Mouse (Mus musculus) neural tube, embryonic 11.5 days (tissue): ENCODE results near the gene Dock8. TPM values are rescaled to one million over a fixed set of nuclear protein-coding genes. Genes with fewer than 3 reads are reported as not detected.

Experiments
- ATAC-seq: fragments of 200-750 bp; cut with Nextera tagmentation; 2 replicates; pipeline ENCODE4 v1.8.0; 2017; ENCODE audit warnings: moderate number of reproducible peaks, mild to moderate bottlenecking, moderate TSS enrichment, moderate library complexity; ENCODE audit not compliant: insufficient read depth, low FRiP score, low TSS enrichment
- DNase-seq: peaks from one replicate; pipeline ENCODE4 v3.0.0-alpha.2; 2015; ENCODE audit warnings: low spot score
- H3K27ac ChIP-seq: fragments of 300-500 bp; sonication (generic); 2 replicates; pipeline ENCODE4 v1.5.1; 2014; ENCODE audit warnings: low read depth, mild to moderate bottlenecking, low read length
- H3K27me3 ChIP-seq: fragments of 300-500 bp; sonication (generic); 2 replicates; pipeline ENCODE4 v1.6.1; 2014; ENCODE audit warnings: mild to moderate bottlenecking, low read length, mixed read lengths; ENCODE audit not compliant: control insufficient read depth, insufficient read depth
- H3K36me3 ChIP-seq: fragments of 300-500 bp; sonication (generic); 2 replicates; pipeline ENCODE4 v1.6.1; 2014; ENCODE audit warnings: mild to moderate bottlenecking, low read length, moderate library complexity, mixed read lengths; ENCODE audit not compliant: control insufficient read depth, insufficient read depth
- H3K4me1 ChIP-seq: fragments of 300-500 bp; sonication (generic); 2 replicates; pipeline ENCODE4 v1.6.1; 2014; ENCODE audit warnings: low read length, mixed read lengths; ENCODE audit not compliant: control insufficient read depth, insufficient read depth
- H3K4me2 ChIP-seq: fragments of 300-500 bp; sonication (generic); 2 replicates; pipeline ENCODE4 v1.6.1; 2014; ENCODE audit warnings: low read depth, mild to moderate bottlenecking, moderate library complexity
- H3K4me3 ChIP-seq: fragments of 300-500 bp; sonication (generic); 2 replicates; pipeline ENCODE4 v1.5.1; 2014; ENCODE audit warnings: low read depth, low read length
- H3K9ac ChIP-seq: fragments of 300-500 bp; sonication (generic); 2 replicates; pipeline ENCODE4 v1.6.1; 2014; ENCODE audit warnings: mild to moderate bottlenecking, low read length
- H3K9me3 ChIP-seq: fragments of 300-500 bp; sonication (generic); 2 replicates; pipeline ENCODE4 v1.6.1; 2016; ENCODE audit warnings: low read length; ENCODE audit not compliant: control insufficient read depth
- WGBS: fragments of 180-500 bp; shearing (Covaris S2); extraction: QIAGEN DNeasy Blood & Tissue Kit; methylation state at CpG from one replicate; pipeline ENCODE4 v1.1.7; 2014; 5-methylcytosine and 5-hydroxymethylcytosine counted together
- polyA plus RNA-seq: library from polyadenylated mRNA; unstranded; fragments of >200 nt; fragmentation: Nextera tagmentation; extraction: Ambion mirVana; gene quantifications from 2 replicates; pipeline ENCODE4 v1.2.1, GENCODE M21; 2014

Dock8 gene
- polyA plus RNA-seq, 1 experiment from 2014 or later, result 1.4 TPM

DNA sequence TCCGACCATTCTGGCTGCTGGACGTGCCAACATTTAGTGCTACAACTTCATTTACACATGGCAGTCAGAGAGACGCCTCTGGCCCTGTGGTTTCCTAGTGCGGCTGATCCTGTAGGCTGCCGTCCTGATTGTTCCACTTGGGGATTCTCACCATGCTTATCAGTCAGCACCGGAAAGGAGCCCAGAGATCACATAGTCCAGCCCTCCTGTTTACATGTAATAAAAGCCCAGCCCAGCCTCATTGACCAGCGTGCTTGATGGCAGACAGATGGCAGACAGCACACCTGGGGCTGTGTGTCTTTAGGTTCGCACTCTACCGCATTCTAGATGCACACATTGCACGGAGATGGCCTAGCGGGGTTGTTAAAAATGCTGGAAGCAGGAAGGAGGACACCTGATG lies 43.6 kb downstream of the Dock8 start:
- WGBS, result 86% methylated on average over 11 of the region's 11 CpGs
- ATAC-seq (no peak), DNase-seq (no peak)
- Histone ChIP-seq H3K27me3 (no peaks in the 10 kb centered on the region), H3K9me3 (no peaks in the 10 kb centered on the region), H3K36me3 (no peaks in the 10 kb centered on the region), H3K4me2 (no peak overlapping the region), H3K4me3 (no peak overlapping the region), H3K4me1 (no peaks in the 10 kb centered on the region), H3K27ac (no peak overlapping the region), H3K9ac (no peak overlapping the region)

DNA sequence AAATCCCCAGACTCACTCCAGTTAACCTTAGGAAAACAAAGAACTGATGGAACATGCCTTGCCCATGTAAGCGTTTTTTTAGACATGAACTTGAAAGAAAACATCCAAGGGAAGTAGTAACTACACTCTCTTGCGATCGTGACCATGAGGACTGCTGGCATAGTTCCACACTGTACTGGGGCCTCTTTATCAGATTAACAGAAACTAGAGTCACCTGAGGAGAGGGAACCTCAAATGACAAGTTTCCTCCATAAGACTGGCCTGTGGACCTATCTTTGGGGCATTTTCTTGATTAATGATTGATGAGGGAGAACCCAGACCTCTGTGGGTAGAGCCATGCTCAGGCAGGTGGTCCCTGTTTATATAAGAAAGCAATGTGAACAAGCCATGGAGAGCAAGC lies 44.7 kb downstream of the Dock8 start:
- Histone ChIP-seq H3K36me3 (no peaks in the 10 kb centered on the region), H3K4me1 (no peaks in the 10 kb centered on the region), H3K4me2 (no peak overlapping the region), H3K9ac (no peak overlapping the region), H3K27me3 (no peaks in the 10 kb centered on the region), H3K9me3 (no peaks in the 10 kb centered on the region), H3K4me3 (no peak overlapping the region), H3K27ac (no peak overlapping the region)
- DNase-seq (no peak), ATAC-seq (no peak)
- WGBS, result 82% methylated on average over 3 of the region's 3 CpGs

DNA sequence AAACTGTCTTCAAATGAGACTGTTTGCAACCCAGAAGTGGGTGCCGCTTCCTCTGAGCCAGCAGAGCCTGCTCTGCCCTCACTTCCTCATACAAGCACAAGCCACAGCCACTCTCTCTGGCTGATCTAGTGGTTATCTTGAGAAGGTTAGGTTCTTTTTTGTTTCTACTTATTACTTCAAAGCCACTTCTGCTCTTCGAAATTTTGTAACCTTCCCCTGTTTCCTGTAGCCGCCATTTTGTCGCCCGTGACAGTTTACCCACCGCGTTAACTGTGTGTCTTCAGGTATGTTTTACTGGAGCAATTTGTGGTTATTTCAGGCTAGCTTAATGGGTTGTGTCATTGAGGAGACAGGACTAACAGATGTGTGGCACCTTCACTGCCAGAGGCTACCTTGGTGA lies 53.0 kb downstream of the Dock8 start:
- no peak overlapping the region for H3K4me3 ChIP-seq
- no peak overlapping the region for H3K9ac ChIP-seq
- no peaks in the 10 kb centered on the region for H3K36me3 ChIP-seq
- no peak overlapping the region for H3K27ac ChIP-seq
- H3K4me1 ChIP-seq, result no peaks in the 10 kb centered on the region
- H3K4me2 ChIP-seq, result no peak overlapping the region
- no peak for DNase-seq
- no peak for ATAC-seq
- no peaks in the 10 kb centered on the region for H3K27me3 ChIP-seq
- no peaks in the 10 kb centered on the region for H3K9me3 ChIP-seq
- WGBS, result 93% methylated on average over 7 of the region's 7 CpGs

DNA sequence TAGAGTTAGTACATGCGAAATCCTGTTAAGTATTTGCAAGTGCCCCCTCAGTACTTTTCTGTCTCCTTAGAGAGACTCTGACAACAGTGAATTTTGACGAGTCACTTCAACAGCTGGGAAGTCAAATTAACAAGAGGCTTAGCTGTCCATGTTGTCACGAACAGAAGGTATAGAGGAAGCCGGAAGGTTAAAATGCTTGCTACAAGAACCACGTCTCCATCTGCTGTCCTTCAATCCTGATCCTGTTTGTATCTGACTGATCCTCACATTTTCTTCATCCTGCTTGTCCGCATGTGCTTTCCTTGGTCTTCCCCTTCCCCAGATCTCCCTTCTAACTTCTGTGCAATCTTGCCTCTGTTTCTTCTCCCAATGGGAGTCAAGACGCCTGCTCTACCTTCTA lies 53.8 kb downstream of the Dock8 start:
- Histone ChIP-seq H3K4me3 (no peak overlapping the region), H3K27ac (no peak overlapping the region), H3K9me3 (no peaks in the 10 kb centered on the region), H3K4me2 (no peak overlapping the region), H3K36me3 (no peaks in the 10 kb centered on the region), H3K27me3 (no peaks in the 10 kb centered on the region), H3K9ac (no peak overlapping the region), H3K4me1 (no peaks in the 10 kb centered on the region)
- ATAC-seq, result no peak
- no peak for DNase-seq
- WGBS, result 83% methylated on average over 7 of the region's 7 CpGs

DNA sequence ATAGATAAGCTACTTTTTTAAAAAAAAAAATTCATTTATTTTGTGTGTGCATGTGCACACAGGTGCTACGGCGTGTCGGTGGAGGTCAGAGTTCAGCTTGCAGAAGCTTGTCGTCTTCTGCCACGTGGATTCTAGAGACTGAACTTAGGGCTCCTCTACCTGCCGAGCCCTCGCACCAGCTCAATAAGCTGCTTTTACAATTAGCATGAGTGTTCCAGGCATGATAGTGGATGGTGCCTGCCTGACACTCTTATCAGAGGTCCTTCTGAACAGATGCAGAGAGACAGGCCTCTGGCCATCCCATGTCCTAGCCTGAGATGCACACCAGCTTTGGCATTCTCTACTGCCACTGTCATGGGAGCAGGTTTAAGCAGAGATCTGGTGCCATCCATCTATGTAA lies 55.7 kb downstream of the Dock8 start:
- Histone ChIP-seq H3K4me2 (no peak overlapping the region), H3K36me3 (no peaks in the 10 kb centered on the region), H3K9me3 (no peaks in the 10 kb centered on the region), H3K9ac (no peak overlapping the region), H3K4me1 (no peaks in the 10 kb centered on the region), H3K27me3 (no peaks in the 10 kb centered on the region), H3K27ac (no peak overlapping the region), H3K4me3 (no peak overlapping the region)
- DNase-seq, result no peak
- 92% methylated on average over 7 of the region's 7 CpGs for WGBS
- ATAC-seq, result no peak

DNA sequence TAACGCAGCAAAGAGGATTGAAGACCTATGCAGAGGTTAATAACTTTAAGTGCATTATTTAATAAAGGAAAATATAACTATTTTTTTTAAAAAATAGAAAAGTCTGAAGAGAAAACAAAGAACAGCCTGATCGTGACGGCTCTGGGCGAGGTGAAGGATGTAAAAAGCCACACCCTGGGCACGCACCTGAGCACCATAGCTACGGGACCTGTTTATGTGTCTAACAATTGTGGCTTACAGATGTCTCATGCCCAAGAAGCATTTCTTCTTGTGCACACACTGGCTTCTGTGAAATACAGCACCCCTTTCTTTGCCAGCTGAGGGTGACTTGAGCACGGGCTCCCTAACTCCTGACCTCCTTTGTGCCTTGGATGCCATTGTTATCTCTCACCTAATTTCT lies 56.2 kb downstream of the Dock8 start:
- H3K27ac ChIP-seq, result no peak overlapping the region
- DNase-seq (no peak), ATAC-seq (no peak)
- H3K4me2 ChIP-seq, result no peak overlapping the region
- 93% methylated on average over 7 of the region's 7 CpGs for WGBS
- no peak overlapping the region for H3K9ac ChIP-seq
- H3K9me3 ChIP-seq, result no peaks in the 10 kb centered on the region
- H3K27me3 ChIP-seq, result no peaks in the 10 kb centered on the region
- no peaks in the 10 kb centered on the region for H3K36me3 ChIP-seq
- no peak overlapping the region for H3K4me3 ChIP-seq
- no peaks in the 10 kb centered on the region for H3K4me1 ChIP-seq

DNA sequence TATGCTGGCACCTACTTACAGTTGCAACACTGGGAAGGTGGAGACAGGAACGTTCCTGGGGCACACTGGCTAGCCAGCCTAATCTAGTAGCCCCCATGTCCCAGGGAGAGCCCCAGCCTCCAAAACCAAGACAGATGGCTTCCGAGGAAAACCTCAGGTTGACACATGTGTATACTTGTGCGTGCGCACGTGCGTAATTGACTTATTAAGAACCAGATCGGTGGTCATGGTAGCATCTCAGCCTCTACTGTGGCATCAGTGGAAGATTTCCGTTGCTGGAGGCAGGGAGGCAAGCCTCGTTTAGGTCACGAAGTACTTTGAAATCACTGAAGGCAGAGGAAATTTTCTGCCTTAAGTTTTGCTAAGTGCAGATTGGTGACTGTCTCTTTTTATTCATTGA lies 56.9 kb downstream of the Dock8 start:
- Histone ChIP-seq H3K4me2 (no peak overlapping the region), H3K27ac (no peak overlapping the region), H3K36me3 (no peaks in the 10 kb centered on the region), H3K9ac (no peak overlapping the region), H3K9me3 (no peaks in the 10 kb centered on the region), H3K4me3 (no peak overlapping the region), H3K27me3 (no peaks in the 10 kb centered on the region), H3K4me1 (no peaks in the 10 kb centered on the region)
- no peak for ATAC-seq
- no peak for DNase-seq
- 90% methylated on average over 10 of the region's 10 CpGs for WGBS

DNA sequence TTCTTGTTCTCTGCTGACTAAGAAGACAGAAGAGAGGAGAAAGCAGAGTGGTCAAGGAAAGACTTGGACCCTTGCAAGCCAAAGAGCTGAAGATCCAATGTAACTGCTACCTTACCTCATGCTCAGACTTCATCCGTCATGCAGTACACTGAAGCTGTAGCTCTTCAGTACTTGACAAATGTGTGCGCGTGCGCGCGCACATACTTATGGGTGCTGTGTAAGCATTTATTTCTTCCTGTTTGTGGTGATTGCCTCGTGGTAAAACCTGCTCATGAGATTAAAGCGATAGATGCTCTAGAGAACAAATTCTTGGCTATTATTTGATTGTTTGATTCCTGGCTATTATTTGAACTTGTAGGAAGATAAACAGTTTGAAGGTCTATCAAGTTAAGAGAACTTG lies 58.5 kb downstream of the Dock8 start:
- H3K4me2 ChIP-seq, result no peak overlapping the region
- WGBS, result 93% methylated on average over 8 of the region's 8 CpGs
- H3K27ac ChIP-seq, result no peak overlapping the region
- H3K9me3 ChIP-seq, result no peaks in the 10 kb centered on the region
- no peaks in the 10 kb centered on the region for H3K36me3 ChIP-seq
- no peak overlapping the region for H3K9ac ChIP-seq
- no peaks in the 10 kb centered on the region for H3K4me1 ChIP-seq
- H3K4me3 ChIP-seq, result no peak overlapping the region
- DNase-seq (no peak), ATAC-seq (no peak)
- H3K27me3 ChIP-seq, result no peaks in the 10 kb centered on the region

DNA sequence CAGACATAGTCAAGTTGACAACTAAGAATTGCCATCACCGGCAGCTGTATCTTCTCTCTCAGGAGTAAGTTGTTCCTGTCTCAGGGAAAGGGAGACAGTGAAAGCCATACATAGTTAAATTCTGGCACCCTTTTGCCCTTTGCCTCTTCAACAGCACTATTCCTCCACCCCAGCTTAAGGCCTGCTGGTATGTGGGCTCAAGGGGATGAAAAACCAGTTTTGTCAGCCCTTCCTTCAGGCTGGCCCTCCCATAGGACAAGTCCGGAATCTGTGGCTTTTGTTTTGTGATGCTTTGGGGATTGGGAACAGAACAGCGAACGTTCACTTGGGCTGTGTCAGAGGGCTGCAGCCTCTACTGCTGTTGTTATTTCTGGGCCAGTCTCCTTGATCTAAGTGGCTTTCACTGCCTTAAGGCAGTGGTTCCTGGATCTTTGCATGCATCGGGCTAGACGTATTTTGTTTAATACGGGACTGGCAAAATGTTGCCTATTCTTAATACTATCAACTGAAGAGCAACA lies 60.6 kb downstream of the Dock8 start:
- no peak for DNase-seq
- no peaks in the 10 kb centered on the region for H3K27me3 ChIP-seq
- 76% methylated on average over 7 of the region's 7 CpGs for WGBS
- ATAC-seq, result no peak
- no peak overlapping the region for H3K27ac ChIP-seq
- H3K9ac ChIP-seq, result no peak overlapping the region
- H3K4me3 ChIP-seq, result no peak overlapping the region
- no peaks in the 10 kb centered on the region for H3K4me1 ChIP-seq
- no peaks in the 10 kb centered on the region for H3K9me3 ChIP-seq
- H3K36me3 ChIP-seq, result no peaks in the 10 kb centered on the region
- no peak overlapping the region for H3K4me2 ChIP-seq
